Mouse (Mus musculus) limb, embryonic 11.5 days (tissue): ENCODE measurements around the gene Slc9a3r2. TPM values are rescaled to one million over a fixed set of nuclear protein-coding genes. Genes with fewer than 3 reads are reported as not detected.

Source experiments
- ATAC-seq: fragments of 200-750 bp; cut with Nextera tagmentation; 2 replicates; pipeline ENCODE4 v1.8.0; 2017; ENCODE audit warnings: low read depth; ENCODE audit not compliant: insufficient number of reproducible peaks, low FRiP score, low TSS enrichment
- DNase-seq: peaks from one replicate; pipeline ENCODE4 v3.0.0-alpha.2; 2015; ENCODE audit warnings: low spot score
- H3K27ac ChIP-seq: fragments of 300-500 bp; sonication (generic); replicated peaks from 2 replicates; pipeline ENCODE4 v1.5.1; 2014; ENCODE audit warnings: low read depth, mild to moderate bottlenecking, low read length
- H3K27me3 ChIP-seq: fragments of 300-500 bp; sonication (generic); 2 replicates; pipeline ENCODE4 v1.6.1; 2014; ENCODE audit warnings: mild to moderate bottlenecking, low read length, mixed read lengths; ENCODE audit not compliant: control insufficient read depth, insufficient read depth
- H3K36me3 ChIP-seq: fragments of 300-500 bp; sonication (generic); 2 replicates; pipeline ENCODE4 v1.6.1; 2014; ENCODE audit warnings: mild to moderate bottlenecking, low read length, moderate library complexity, mixed read lengths; ENCODE audit not compliant: control insufficient read depth, insufficient read depth
- H3K4me1 ChIP-seq: fragments of 300-500 bp; sonication (generic); 2 replicates; pipeline ENCODE4 v1.6.1; 2014; ENCODE audit warnings: low read length, mixed read lengths; ENCODE audit not compliant: control insufficient read depth, insufficient read depth
- H3K4me2 ChIP-seq: fragments of 300-500 bp; sonication (generic); 2 replicates; pipeline ENCODE4 v1.6.1; 2014; ENCODE audit warnings: low read depth, mild to moderate bottlenecking, moderate library complexity; ENCODE audit not compliant: severe bottlenecking
- H3K4me3 ChIP-seq: fragments of 300-500 bp; sonication (generic); 2 replicates; pipeline ENCODE4 v1.5.1; 2014; ENCODE audit warnings: low read depth, low read length
- H3K9ac ChIP-seq: fragments of 300-500 bp; sonication (generic); 2 replicates; pipeline ENCODE4 v1.6.1; 2014; ENCODE audit warnings: mild to moderate bottlenecking, low read length
- H3K9me3 ChIP-seq: fragments of 300-500 bp; sonication (generic); 2 replicates; pipeline ENCODE4 v1.6.1; 2016; ENCODE audit warnings: low read length; ENCODE audit not compliant: control insufficient read depth
- WGBS: fragments of 180-500 bp; shearing (Covaris S2); extraction: QIAGEN DNeasy Blood & Tissue Kit; methylation state at CpG from one replicate; pipeline ENCODE4 v1.1.7; 2014; 5-methylcytosine and 5-hydroxymethylcytosine counted together
- polyA plus RNA-seq: library from polyadenylated mRNA; unstranded; fragments of >200 nt; fragmentation: Nextera tagmentation; extraction: Ambion mirVana; gene quantifications from 2 replicates; pipeline ENCODE4 v1.2.1, GENCODE M21; 2014

Slc9a3r2 gene
- 59.3 and 60.4 TPM in 2 replicates for polyA plus RNA-seq

DNA sequence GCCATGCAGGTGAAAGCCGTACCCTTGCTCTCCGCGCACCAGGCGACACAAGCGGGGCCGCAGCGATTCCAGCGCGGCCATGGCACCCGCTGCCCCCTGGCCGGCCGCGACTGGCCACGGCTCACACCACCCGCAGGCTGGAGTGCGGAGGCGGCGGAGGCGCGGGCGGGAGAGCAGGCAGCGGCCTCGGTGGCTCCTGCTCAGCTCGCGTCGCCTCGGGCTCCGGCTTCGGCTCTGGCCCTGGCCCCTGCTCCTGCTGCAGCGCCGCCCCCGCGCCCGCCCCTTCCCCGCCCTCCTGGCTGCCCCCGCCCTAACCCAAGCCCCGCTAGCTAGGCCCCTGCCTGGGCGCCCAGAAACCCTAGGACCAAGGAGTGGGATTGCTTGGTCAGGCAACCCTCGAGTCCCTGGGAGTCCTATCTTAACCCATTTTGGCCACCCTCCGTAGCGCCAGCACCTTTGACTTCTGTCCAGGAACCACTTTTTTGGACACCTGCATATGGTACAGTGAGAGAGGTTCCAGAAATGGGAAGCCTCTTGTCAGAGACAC is at the start of gene Slc9a3r2:
Gene Slc9a3r2, minus strand, starts transcription at position 258 of the 547 bp plus-strand sequence.
- ATAC-seq (peak; percentile 60), DNase-seq (peak; percentile 77)
- Histone ChIP-seq H3K9ac (peak within 1 kb of the TSS; percentile 89), H3K27ac (peak within 1 kb of the TSS; percentile 56; the same call in 1 of the 2 replicates), H3K4me1 (peaks cover 15% of the 10 kb centered on the region), H3K36me3 (0 out of 2 replicates have a peak, but pooled peaks cover 2% of the 10 kb centered on the region), H3K4me2 (peak within 1 kb of the TSS; percentile 99), H3K9me3 (no peaks in the 10 kb centered on the region), H3K4me3 (peak within 1 kb of the TSS; percentile 80), H3K27me3 (no peaks in the 10 kb centered on the region)
- under 1% methylated on average over 41 of the region's 41 CpGs for WGBS

DNA sequence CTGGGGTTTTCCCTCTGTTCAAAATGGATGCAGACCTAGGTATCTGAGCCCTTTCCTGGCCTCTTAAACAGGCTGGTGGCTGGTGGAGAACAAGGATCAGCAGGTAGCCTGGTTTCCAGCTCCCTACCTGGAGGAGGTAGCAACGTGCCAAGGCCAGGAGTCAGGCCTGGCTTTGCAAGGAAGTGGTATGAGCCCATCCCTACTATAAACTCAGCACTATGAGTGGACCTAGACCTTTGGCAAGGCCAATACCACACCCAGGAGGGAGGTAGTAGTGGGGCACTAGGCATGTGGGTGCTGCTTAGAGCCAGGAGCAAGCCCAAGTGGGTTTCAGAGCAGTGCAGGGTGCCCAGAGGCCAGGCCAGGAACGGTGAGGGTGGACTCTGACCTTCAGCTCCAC is 49.3 kb upstream of the Slc9a3r2 start:
- Histone ChIP-seq H3K9ac (no peak overlapping the region), H3K4me2 (no peak overlapping the region), H3K27me3 (no peaks in the 10 kb centered on the region), H3K27ac (no peak overlapping the region), H3K4me3 (no peak overlapping the region), H3K4me1 (peaks cover 9% of the 10 kb centered on the region; the same call in 1 of the 2 replicates), H3K9me3 (no peaks in the 10 kb centered on the region), H3K36me3 (peaks cover 32% of the 10 kb centered on the region)
- no peak for DNase-seq
- WGBS: 82% methylated on average over 2 of the region's 2 CpGs
- no peak for ATAC-seq

DNA sequence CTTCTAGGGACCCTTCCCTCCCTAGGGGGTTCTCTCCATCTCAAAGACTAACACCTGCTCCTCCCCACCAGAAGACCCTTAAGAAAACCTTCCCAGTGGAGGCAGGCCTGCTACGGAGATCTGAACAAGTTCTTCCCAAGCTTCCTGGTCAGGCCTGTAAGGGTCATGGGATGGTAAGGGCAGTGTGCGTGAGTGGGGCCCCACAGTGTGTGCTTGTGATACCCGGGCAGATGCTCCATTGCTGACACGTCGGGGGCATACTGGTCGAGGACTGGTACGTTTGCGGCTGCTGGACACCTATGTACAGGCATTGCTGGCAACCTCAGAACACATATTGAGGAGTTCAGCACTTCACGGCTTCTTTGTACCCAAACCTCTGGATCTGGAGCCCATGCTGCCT is 48.6 kb upstream of the Slc9a3r2 start:
- ATAC-seq: no peak
- Histone ChIP-seq H3K36me3 (peaks cover 24% of the 10 kb centered on the region), H3K4me2 (no peak overlapping the region)

DNA sequence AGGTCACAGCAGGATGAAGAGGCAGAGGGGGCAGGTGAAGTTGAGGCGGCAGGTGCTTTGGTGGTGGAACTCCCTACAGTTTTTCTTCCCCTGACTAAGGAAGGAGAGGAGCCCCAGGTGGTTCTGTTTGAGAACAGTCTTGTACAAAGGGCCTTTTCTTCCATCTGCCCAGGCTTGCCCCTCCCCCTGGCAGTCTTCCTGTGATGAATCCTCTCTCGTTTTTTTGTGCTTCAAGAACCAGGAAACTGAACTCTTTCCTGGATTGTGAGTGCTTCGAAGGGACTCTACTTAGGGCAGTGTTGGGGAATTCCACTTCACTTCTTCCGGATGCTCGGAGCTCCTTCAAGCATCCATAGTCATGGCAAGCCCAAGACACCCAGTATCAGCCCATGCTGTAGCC is 47.9 kb upstream of the Slc9a3r2 start:
- DNase-seq (no peak), ATAC-seq (no peak)
- 0 out of 2 replicates have a peak overlapping the region, but pooled peaks have one; percentile 7 for H3K4me2 ChIP-seq
- no peaks in the 10 kb centered on the region for H3K27me3 ChIP-seq
- peaks cover 22% of the 10 kb centered on the region for H3K36me3 ChIP-seq
- H3K27ac ChIP-seq: no peak overlapping the region
- peaks cover 9% of the 10 kb centered on the region; the same call in 1 of the 2 replicates for H3K4me1 ChIP-seq
- no peaks in the 10 kb centered on the region for H3K9me3 ChIP-seq
- 32% methylated on average over 5 of the region's 5 CpGs for WGBS
- no peak overlapping the region for H3K9ac ChIP-seq
- H3K4me3 ChIP-seq: no peak overlapping the region

More for the DNA sequence above, 48.6 kb upstream of the Slc9a3r2 start:
- no peaks in the 10 kb centered on the region for H3K9me3 ChIP-seq
- no peak overlapping the region for H3K9ac ChIP-seq
- H3K27ac ChIP-seq: no peak overlapping the region
- no peak overlapping the region for H3K4me3 ChIP-seq
- WGBS: 74% methylated on average over 9 of the region's 9 CpGs
- peaks cover 9% of the 10 kb centered on the region; the same call in 1 of the 2 replicates for H3K4me1 ChIP-seq
- no peak for DNase-seq
- H3K27me3 ChIP-seq: no peaks in the 10 kb centered on the region

DNA sequence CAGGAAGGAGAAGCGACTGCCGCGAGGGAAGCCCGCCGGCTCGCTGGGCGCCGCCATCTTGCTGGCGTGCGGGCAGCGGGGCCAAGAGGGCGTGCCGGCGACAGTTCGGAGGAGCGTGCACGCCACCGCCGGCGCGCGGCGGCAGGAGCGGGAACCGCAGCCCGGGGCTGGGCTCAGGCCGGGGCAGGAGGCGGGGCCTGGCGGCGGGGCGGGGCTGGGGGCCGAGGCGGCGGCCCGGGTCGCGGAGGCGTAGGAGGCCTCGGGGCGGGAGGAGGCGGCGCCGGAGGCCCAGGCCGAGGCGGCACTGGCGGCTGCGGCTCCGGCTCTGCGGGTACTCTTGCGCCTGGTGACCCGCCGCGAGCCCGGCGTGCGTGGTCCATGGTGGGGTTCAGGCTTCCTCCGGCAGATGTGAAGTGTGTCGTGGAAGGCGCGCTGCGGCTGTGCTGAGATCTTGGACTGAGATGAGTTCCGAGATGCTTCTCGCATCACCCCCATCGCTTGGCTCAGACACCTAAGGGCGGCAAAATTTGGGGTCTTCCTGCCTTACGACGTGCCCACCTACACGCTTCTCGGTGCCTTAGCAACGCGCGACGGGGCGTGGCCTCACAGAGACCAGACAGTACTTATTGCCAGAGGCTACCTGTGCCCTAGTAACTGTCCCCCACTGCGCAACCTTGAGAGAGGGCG is 46.0 kb upstream of the Slc9a3r2 start, which contains the start of the genes Gfer and Noxo1:
Gene Gfer, minus strand, starts transcription at position 146 of the 687 bp plus-strand sequence.
Gene Noxo1, plus strand, starts transcription at position 224 of the 687 bp plus-strand sequence.
- H3K4me1 ChIP-seq: peaks cover 9% of the 10 kb centered on the region; the same call in 1 of the 2 replicates
- peak within 1 kb of the TSS; percentile 75 for H3K27ac ChIP-seq
- H3K27me3 ChIP-seq: no peaks in the 10 kb centered on the region
- H3K9ac ChIP-seq: peak within 1 kb of the TSS; percentile 79
- DNase-seq: peak; percentile 87
- no peaks in the 10 kb centered on the region for H3K9me3 ChIP-seq
- WGBS: under 1% methylated on average over 42 of the region's 76 CpGs
- peak within 1 kb of the TSS; percentile 87 for H3K4me2 ChIP-seq
- H3K36me3 ChIP-seq: peaks cover 16% of the 10 kb centered on the region
- H3K4me3 ChIP-seq: peak within 1 kb of the TSS; percentile 88
- ATAC-seq: peak; percentile 84

DNA sequence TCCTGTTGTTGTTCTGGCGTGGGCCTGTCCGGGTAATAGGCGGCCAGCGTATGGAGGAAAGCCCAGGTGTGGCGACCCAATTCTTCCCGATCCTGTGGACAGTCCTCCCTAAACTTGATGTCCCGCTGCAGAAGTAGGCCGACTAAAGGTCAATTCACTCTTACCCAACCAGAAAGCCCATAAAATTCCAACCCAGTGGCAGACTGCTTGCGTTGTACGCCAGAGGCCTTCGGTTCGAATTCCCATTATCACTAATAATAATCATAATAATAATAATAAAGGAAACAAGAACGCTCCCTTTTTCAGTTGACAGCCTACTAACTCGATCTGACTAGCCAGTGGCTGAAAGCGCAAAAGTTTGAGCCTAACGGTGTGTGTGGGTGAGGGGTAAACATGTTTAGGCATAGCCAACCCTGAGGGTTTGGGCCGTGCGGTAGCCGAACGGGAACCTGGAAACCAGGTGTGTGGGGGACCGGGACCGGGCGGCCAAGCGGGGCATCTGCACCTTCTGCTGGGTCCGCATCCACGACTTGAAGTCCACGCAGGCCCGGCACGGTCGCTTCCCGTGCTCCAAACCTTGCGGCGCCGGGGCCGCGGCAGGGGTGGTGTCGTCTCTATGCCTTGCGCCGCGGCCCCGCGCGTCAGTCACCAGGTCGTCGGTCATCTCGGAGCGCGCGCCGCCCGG is 45.3 kb upstream of the Slc9a3r2 start:
- Histone ChIP-seq H3K27me3 (peaks cover 3% of the 10 kb centered on the region), H3K9me3 (no peaks in the 10 kb centered on the region), H3K27ac (peak overlapping the region; percentile 75), H3K4me3 (peak overlapping the region; percentile 88), H3K36me3 (peaks cover 10% of the 10 kb centered on the region), H3K9ac (peak overlapping the region; percentile 79), H3K4me2 (peak overlapping the region; percentile 87), H3K4me1 (peaks cover 9% of the 10 kb centered on the region; the same call in 1 of the 2 replicates)
- peak; percentile 34; the same call in 1 of the 2 replicates for ATAC-seq
- WGBS: 5% methylated on average over 51 of the region's 51 CpGs
- peak; percentile 55 for DNase-seq

DNA sequence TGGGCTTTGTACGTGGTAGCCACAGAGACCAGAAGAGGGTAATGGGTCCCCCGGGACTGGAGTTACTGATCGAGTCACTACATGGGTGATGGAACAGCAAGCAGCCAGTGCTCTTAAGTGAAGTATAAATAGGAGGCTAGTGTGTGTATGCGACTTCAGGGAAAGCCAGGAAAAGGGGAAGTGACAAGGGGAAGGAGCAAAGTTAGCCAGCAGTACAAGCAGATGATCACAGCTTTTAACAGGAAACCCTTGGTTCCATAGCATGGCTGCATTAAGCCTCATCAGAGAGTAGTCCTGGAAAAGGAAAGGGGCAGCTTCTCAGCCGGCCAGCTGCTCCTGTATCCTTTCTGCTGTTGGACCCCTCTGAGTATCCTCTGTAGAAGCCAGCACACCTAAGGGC is 42.3 kb upstream of the Slc9a3r2 start:
- no peak overlapping the region for H3K9ac ChIP-seq
- H3K9me3 ChIP-seq: no peaks in the 10 kb centered on the region
- DNase-seq (no peak), ATAC-seq (no peak)
- peaks cover 14% of the 10 kb centered on the region; the same call in 1 of the 2 replicates for H3K4me1 ChIP-seq
- H3K27me3 ChIP-seq: peaks cover 34% of the 10 kb centered on the region
- H3K4me2 ChIP-seq: no peak overlapping the region
- 94% methylated on average over 5 of the region's 5 CpGs for WGBS
- H3K36me3 ChIP-seq: peaks cover 7% of the 10 kb centered on the region
- no peak overlapping the region for H3K4me3 ChIP-seq
- no peak overlapping the region for H3K27ac ChIP-seq
